Mouse (Mus musculus) myocyte (in vitro differentiated cells): ENCODE results near the gene Sla2. TPM values are rescaled to one million over a fixed set of nuclear protein-coding genes. Genes with fewer than 3 reads are reported as not detected.
"Not testable (repeated sequence)": the region's sequence is repeated elsewhere in the genome, so short reads cannot be mapped to it uniquely, and the experiment has no call there.

Experiments
- H3K27me3 ChIP-seq: one replicate; pipeline ENCODE4 v1.6.1; 2011; ENCODE audit not compliant: control insufficient read depth, insufficient read depth, insufficient read length
- H3K36me3 ChIP-seq: one replicate; pipeline ENCODE4 v1.6.1; 2011; ENCODE audit not compliant: control insufficient read depth, insufficient read depth
- H3K4me2 ChIP-seq: one replicate; pipeline ENCODE4 v1.6.1; 2011; ENCODE audit warnings: low read depth, control low read depth
- H3K4me3 ChIP-seq: one replicate; pipeline ENCODE4 v1.5.1; 2011; ENCODE audit warnings: mild to moderate bottlenecking, control low read depth, moderate library complexity
- H3K79me2 ChIP-seq: one replicate; pipeline ENCODE4 v1.6.1; 2011; ENCODE audit not compliant: control insufficient read depth, insufficient read depth
- H3ac ChIP-seq: one replicate; pipeline ENCODE4 v1.6.1; 2011; ENCODE audit not compliant: control insufficient read depth, insufficient read length
- CEBPB ChIP-seq: IDR thresholded peaks from 2 replicates; pipeline ENCODE4 v1.6.1; 2011; ENCODE audit warnings: mild to moderate bottlenecking, moderate library complexity; ENCODE audit not compliant: poor library complexity, insufficient read depth, severe bottlenecking
- E2F4 ChIP-seq: IDR thresholded peaks from one replicate; pipeline ENCODE4 v1.6.1; 2011; ENCODE audit warnings: mild to moderate bottlenecking, control low read depth, moderate library complexity; ENCODE audit not compliant: insufficient read depth
- MAX ChIP-seq: IDR thresholded peaks from one replicate; pipeline ENCODE4 v1.6.1; 2011; ENCODE audit warnings: low read depth, mild to moderate bottlenecking, control low read depth
- MYOD1 ChIP-seq, 3 experiments: IDR thresholded peaks; one replicate each; pipeline ENCODE4 v1.6.1; 2011; ENCODE audit warnings: control low read depth in 2 of 3, low read depth in 2 of 3, mild to moderate bottlenecking in 2 of 3, moderate library complexity in 1 of 3; ENCODE audit not compliant: insufficient read length in 2 of 3, control insufficient read depth in 1 of 3
- MYOG ChIP-seq, 3 experiments: IDR thresholded peaks; one replicate each; pipeline ENCODE4 v1.6.1; 2011; ENCODE audit warnings: control low read depth in 2 of 3, low read depth in 2 of 3, mild to moderate bottlenecking in 2 of 3; ENCODE audit not compliant: insufficient read length in 2 of 3, control insufficient read depth in 1 of 3, insufficient read depth in 1 of 3
- POLR2A ChIP-seq: IDR thresholded peaks from one replicate; pipeline ENCODE4 v1.6.1; 2011; ENCODE audit warnings: low read depth, mild to moderate bottlenecking, control low read depth, moderate library complexity; ENCODE audit not compliant: insufficient read length
- POLR2AphosphoS2 ChIP-seq: IDR thresholded peaks from one replicate; pipeline ENCODE4 v1.6.1; 2011; ENCODE audit warnings: low read depth, control low read depth; ENCODE audit not compliant: insufficient read length
- REST ChIP-seq: IDR thresholded peaks from one replicate; pipeline ENCODE4 v1.6.1; 2011; ENCODE audit warnings: mild to moderate bottlenecking, control low read depth, moderate library complexity; ENCODE audit not compliant: insufficient read depth, insufficient read length
- SRF ChIP-seq: IDR thresholded peaks from one replicate; pipeline ENCODE4 v1.6.1; 2011; ENCODE audit warnings: low read depth; ENCODE audit not compliant: control insufficient read depth, insufficient read length
- TCF12 ChIP-seq: IDR thresholded peaks from one replicate; pipeline ENCODE4 v1.6.1; 2011; ENCODE audit warnings: mild to moderate bottlenecking, control low read depth; ENCODE audit not compliant: poor library complexity, insufficient read depth, severe bottlenecking
- TCF3 ChIP-seq: IDR thresholded peaks from one replicate; pipeline ENCODE4 v1.6.1; 2011; ENCODE audit warnings: low read depth, control low read depth; ENCODE audit not compliant: insufficient read length
- USF1 ChIP-seq: IDR thresholded peaks from one replicate; pipeline ENCODE4 v1.6.1; 2011; ENCODE audit warnings: low read depth, mild to moderate bottlenecking, control low read depth, moderate library complexity
- polyA plus RNA-seq: library from polyadenylated mRNA; unstranded; fragments of >200 nt; fragmentation: generic; extraction: Trizol; gene quantifications from one replicate; pipeline ENCODE4 v1.2.1, GENCODE M21; 2012; ENCODE audit warnings: missing spikeins

The Sla2 gene
- polyA plus RNA-seq, 1 experiment, result 0.18 TPM

GRCm38 (mm10) chr2:156928606-156929005 is 41.6 kb upstream of the Sla2 start:
- no peak overlapping the region for H3K4me2 ChIP-seq

GRCm38 (mm10) chr2:156927663-156928062 is 40.7 kb upstream of the Sla2 start:
- Histone ChIP-seq H3K4me3 (no peak overlapping the region), H3K27me3 (no peaks in the 10 kb centered on the region), H3K79me2 (no peaks in the 10 kb centered on the region), H3ac (no peak overlapping the region), H3K36me3 (peaks cover 4% of the 10 kb centered on the region), H3K4me2 (no peak overlapping the region)
- no peak for TF ChIP-seq POLR2AphosphoS2
- no peak for TF ChIP-seq TCF12
- TF ChIP-seq MYOG (IDR thresholded peaks at IDR 0.05; ENCODE audit: control insufficient read depth in 1 of 3, insufficient read depth in 1 of 3, insufficient read length in 2 of 3, low read depth in 2 of 3), result no peak
- TF ChIP-seq TCF3, result no peak
- no peak for TF ChIP-seq POLR2A
- no peak for TF ChIP-seq USF1
- TF ChIP-seq REST, result no peak
- no peak for TF ChIP-seq SRF
- TF ChIP-seq MAX, result no peak
- TF ChIP-seq E2F4, result no peak
- TF ChIP-seq CEBPB, result no peak
- no peak for TF ChIP-seq MYOD1 (IDR thresholded peaks at IDR 0.05; ENCODE audit: control insufficient read depth in 1 of 3, insufficient read length in 2 of 3, low read depth in 2 of 3)

More at GRCm38 (mm10) chr2:156928606-156929005, 41.6 kb upstream of the Sla2 start:
- TF ChIP-seq TCF12 (no peak), USF1 (no peak), POLR2AphosphoS2 (no peak), MAX (no peak), SRF (no peak), TCF3 (no peak), POLR2A (no peak), CEBPB (no peak), E2F4 (no peak), REST (no peak), MYOD1 (IDR thresholded peaks at IDR 0.05; ENCODE audit: control insufficient read depth in 1 of 3, insufficient read length in 2 of 3, low read depth in 2 of 3) (no peak)
- Histone ChIP-seq H3K79me2 (no peaks in the 10 kb centered on the region), H3ac (no peak overlapping the region), H3K27me3 (no peaks in the 10 kb centered on the region), H3K4me3 (no peak overlapping the region), H3K36me3 (peaks cover 4% of the 10 kb centered on the region)

- not testable (repeated sequence) for H3K4me2 ChIP-seq, H3K36me3 ChIP-seq, H3K79me2 ChIP-seq, H3K4me3 ChIP-seq, H3K27me3 ChIP-seq, H3ac ChIP-seq
These were observed 38.6 kb upstream of the Sla2 start for GRCm38 (mm10) chr2:156925611-156926010.

- H3K4me3 ChIP-seq, H3K4me2 ChIP-seq, H3K27me3 ChIP-seq, H3K36me3 ChIP-seq, H3ac ChIP-seq, H3K79me2 ChIP-seq: not testable (repeated sequence)
These were observed 38.1 kb upstream of the Sla2 start for GRCm38 (mm10) chr2:156925075-156925474.

- Histone ChIP-seq H3ac (no peak overlapping the region), H3K4me3 (no peak overlapping the region), H3K36me3 (no peaks in the 10 kb centered on the region), H3K27me3 (no peaks in the 10 kb centered on the region), H3K79me2 (no peaks in the 10 kb centered on the region), H3K4me2 (no peak overlapping the region)
- TF ChIP-seq MYOD1 (IDR thresholded peaks at IDR 0.05; ENCODE audit: control insufficient read depth in 1 of 3, insufficient read length in 2 of 3, low read depth in 2 of 3), result no peak
- TF ChIP-seq TCF3, result no peak
- TF ChIP-seq POLR2A, result no peak
- no peak for TF ChIP-seq E2F4
These were observed 37.4 kb upstream of the Sla2 start for GRCm38 (mm10) chr2:156924210-156924898.

- H3ac ChIP-seq, result no peak overlapping the region
- no peak overlapping the region for H3K4me3 ChIP-seq
- TF ChIP-seq MAX (no peak), SRF (no peak), POLR2AphosphoS2 (no peak), TCF12 (no peak), REST (no peak), TCF3 (no peak), USF1 (no peak), POLR2A (no peak), MYOG (IDR thresholded peaks at IDR 0.05; ENCODE audit: control insufficient read depth in 1 of 3, insufficient read depth in 1 of 3, insufficient read length in 2 of 3, low read depth in 2 of 3) (no peak), E2F4 (no peak), MYOD1 (IDR thresholded peaks at IDR 0.05; ENCODE audit: control insufficient read depth in 1 of 3, insufficient read length in 2 of 3, low read depth in 2 of 3) (no peak), CEBPB (no peak)
- no peaks in the 10 kb centered on the region for H3K36me3 ChIP-seq
- no peak overlapping the region for H3K4me2 ChIP-seq
- H3K27me3 ChIP-seq, result no peaks in the 10 kb centered on the region
- H3K79me2 ChIP-seq, result no peaks in the 10 kb centered on the region
These were observed 36.1 kb upstream of the Sla2 start for GRCm38 (mm10) chr2:156923057-156923456.
